Mouse (Mus musculus): ENCODE measurements around the gene Ift57.

- no peak for TF ChIP-seq POLR2A (IDR thresholded peaks at IDR 0.05; ENCODE audit: insufficient read depth, low read depth, low read length)
- no peak for TF ChIP-seq CTCF (IDR thresholded peaks at IDR 0.05)
- no peak for TF ChIP-seq EP300 (IDR thresholded peaks at IDR 0.05; ENCODE audit: insufficient read depth, low read depth, low read length)
These were observed 72.8 kb downstream of the Ift57 start for GRCm38 (mm10) chr16:49771609-49772396.

All from heart, adult 2 months (tissue).